Mouse (Mus musculus): ENCODE data around the gene Fnbp1.

Gene Fnbp1

DNA sequence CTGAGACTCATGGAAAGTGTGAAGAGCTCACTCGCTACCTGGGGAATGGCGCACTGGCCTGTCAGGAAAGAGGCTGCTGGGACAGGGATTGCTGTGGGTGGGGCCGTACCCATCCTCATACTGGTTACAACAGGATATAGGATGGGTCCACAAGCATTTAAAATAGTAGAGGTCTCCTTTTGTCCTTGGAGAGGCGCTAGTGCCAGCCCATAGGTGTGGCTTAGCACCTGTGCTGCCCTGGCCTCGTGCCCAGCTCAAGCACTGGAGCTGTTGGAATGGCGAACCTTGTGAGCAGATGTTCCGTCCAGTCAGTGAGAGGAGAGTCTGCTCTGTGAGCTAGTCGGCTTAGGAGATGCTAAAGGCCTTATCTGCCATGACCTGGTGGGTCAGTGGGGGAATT, 122.8 kb downstream of the Fnbp1 start:
- DNase-seq, result no peak

DNA sequence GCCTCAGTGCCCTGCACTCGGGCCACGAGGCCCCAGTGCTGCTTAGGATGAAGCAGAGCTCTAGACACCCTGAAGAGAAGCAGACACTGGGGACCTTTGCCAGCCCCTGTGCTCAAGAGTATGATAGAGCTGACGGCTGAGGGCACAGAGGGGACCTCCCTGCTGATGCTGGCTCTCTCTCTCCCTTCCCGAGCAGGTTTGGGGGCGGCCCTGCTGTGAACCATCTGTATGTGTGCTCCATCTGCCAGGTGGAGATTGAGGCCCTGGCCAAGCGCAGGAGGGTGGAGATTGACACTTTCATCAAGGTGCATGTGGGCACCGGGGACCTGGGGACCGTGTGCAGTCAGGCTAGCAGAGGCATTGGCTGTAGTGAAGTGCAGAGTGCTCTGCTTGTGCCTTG, 123.3 kb downstream of the Fnbp1 start:
- DNase-seq, result no peak

DNA sequence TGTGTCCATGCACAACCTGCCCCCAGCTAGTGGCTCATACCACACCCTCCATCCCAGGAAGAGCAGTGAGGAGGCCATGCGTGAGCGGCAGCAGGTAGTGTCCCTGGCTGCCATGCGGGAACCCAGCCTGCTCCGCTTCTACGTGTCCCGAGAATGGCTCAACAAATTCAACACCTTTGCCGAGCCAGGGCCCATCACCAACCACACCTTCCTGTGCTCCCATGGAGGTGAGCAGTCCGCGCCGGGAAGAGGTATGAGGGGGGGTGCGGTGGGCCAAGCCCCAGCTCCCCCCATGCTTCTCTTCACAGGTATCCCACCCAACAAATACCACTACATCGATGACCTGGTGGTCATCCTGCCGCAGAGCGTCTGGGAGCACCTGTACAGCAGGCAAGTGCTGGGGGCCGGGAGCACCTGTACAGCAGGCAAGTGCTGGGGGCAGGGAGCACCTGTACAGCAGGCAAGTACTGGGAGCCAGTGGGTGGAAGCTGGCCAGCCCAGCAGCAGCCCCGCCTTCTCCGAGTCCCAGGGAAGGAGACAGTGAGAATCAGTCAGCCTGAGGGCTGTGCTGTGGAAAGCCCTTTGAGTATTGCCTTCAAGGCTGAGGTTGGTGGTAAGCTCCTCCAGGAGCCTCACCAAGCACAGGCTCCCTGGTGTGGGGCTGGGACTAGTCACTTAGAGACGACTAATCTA, 124.0 kb downstream of the Fnbp1 start:
- DNase-seq, result no peak

DNA sequence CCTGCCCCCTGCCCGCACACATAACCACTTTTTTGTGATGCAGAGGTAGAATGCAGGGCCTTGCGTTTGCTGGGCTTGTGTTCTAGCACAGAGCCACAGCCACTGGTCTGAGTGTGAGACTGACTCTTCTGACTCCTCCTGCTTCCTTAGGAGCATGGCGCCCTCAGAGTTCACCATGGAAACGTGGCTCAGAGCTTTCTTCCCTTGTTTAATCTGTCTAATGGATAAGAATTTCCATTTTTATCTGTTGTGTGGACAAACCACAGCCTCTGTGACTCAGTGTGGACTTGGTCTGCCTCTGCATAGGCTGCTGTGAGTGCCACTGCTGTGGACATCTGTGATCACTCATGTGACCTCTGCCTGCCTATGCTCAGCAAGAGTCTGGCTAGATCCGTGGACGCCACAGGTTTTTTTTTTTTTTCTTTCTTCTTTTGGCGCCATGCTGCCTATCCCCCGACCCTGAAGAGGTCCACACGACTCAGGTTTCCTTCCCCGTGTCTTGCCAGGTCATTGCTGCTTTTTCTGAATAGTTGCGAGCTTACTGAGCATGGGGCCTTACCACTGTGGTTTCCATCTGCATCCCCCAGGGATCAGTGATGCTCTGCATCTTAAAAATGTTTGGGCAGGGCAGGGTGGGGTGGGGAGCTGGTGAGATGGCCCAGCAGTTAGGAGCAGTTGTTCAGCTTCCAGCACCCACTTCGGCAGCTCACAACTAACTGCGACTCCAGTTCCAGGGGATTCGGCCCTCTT, 128.3 kb downstream of the Fnbp1 start:
- no peak for DNase-seq

DNA sequence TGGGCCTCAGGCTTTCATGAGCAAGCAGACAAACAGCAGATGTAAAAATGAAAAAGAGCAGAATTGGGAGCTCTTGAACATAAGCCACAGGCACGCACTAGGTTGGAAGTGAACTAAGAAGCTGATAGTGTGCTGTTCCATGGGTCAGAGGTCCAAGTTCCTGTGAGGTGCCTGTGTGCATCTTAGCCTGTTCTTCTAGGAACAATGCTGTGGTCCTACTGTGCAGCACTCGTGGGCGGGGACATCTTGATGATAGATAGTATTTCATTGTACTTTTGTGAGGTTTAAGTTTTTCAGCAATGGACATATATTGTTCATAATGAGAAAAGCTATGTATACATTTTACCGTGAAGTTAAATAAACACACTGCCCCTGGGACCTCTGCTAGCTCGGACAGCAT, 134.6 kb downstream of the Fnbp1 start:
- no peak for DNase-seq

DNA sequence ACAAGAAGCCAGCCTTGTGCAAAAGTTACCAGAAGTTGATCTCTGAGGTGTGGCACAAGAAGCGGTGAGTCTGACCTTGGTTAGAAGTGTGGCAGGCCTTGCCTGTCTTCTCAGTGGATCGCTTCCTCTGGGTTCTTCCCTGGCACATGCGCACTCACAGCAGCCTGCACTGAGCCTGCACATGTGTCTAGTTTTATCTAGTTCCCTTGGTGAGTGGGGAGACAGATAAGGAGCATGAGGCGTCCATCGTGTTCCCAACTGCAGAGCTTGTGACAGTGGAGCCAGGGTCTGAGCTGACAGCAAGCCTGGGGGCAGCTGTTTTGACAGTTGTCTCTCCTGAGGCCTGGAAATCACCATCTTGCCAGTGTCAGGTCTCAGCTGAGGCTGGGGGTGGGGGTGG, 135.4 kb downstream of the Fnbp1 start:
- no peak for DNase-seq

DNA sequence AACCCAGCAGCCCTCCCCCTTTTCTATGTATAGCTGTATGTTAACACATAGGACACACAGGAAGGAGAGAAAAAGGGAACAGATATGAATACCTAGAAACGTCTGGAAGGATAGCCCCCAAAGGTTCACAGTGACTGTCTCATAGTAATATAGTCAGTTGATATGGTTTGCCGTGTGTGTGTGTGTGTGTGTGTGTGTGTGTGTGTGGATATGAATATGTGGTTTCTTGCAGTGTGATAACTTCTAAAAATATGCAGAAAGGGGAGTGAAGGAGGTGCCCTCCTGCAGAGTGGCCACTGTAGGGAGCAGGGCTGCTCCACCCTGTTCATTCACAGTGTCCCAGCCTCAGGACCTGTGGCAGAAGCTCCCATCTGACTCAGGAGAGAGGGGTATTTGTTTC, 136.4 kb downstream of the Fnbp1 start:
- no peak for DNase-seq

DNA sequence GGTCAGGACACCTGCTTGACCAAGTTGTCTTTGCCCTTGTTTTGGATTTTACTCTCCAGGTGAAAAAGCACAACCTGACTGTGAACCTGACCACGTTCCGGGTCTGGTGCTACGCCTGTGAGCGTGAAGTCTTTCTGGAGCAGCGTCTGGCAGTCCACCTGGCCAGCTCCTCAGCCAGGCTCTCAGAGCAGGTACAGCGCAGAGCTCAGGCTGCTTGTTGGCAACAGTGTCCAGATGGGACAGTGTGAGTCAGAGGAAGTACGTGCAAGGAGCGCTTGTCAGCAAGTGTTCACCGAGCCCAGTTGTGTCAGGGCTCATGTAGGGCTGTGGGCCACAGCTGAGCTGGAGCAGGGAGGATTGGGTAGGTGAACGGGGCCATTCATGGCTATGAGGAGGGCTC, 139.0 kb downstream of the Fnbp1 start:
- DNase-seq, result no peak

DNA sequence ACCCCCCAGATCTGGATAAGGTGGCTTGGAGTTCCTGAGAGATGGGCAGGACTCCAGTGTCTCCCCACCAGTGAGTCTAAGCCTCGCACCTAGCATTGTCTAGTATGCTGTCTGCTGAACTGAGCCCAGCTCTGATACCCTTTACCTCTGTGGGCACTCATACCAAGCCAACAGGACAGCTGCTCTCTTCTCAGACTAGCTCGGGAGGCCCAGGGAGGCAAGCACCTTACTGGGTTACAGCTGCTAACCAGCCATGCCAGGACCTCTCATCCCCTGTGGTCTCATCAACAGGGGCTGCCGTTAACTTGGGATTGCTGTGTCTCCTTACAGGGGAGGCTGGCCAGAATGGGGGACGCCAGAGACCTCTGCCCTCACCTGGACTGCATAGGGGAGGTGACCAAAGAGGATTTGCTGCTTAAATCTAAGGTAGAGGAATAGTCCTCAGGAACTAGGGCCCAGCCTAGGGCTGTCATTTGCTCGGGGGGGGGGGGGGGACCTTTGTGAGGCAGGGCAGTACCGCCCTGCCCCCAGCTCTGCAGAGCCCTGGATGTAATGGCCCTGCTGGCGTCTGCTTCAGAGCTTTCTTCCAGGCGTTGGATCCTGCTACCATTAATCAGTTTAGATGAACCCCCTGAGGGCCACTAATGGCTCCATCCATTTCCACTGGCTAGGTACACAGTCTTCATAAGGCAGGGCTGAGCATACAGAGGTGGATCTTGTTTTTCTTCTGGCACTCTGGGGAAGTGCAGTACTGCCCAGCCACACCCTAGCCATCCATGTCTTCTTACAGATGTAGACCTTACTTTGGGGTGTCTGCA, 143.2 kb downstream of the Fnbp1 start:
- no peak for DNase-seq

DNA sequence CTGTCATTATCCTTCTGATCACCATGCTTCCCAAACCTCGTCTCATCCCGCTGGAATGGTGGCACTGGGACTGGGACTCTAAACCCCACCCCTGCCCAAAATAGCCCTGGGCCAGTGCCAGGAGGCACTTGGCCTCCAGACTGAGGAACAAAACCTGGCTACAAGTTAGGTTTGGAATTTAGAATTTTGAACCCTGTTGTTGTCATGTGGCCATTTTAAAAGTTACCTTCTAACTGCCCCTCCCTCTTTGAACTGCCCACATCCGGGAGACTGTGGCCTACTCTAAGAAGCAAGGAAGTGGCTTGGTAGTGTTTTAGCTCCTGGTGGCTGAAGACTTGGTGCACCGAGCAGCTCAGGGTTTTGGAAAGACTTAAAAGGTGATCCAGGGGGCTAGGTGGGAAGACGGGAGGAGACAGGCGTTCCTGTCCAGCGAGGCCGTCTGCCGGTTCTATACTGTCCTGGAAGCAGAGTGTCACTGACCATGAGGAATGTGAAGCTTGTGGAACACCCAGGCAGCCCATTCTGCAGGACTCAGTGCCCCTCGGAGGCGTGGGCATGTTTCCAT, 146.3 kb downstream of the Fnbp1 start:
- no peak for DNase-seq

DNA sequence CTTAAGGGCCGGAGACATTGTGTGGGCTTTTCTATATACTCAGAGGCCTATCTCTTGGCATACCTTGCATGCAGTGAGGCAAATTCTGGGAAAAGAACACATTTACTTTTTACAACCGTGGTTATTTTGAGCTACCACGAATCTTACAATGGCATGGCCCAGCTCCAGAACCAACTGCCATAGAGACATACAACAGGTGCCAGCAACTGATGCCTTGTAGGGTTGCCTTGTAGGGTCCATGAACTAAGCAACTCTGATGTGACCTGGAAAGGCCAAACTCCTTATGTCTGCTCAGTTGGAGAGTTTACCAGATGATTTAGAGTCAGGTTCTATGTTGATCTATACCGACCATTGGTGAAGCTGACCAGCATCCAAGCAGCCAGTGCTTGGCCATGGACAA, 147.0 kb downstream of the Fnbp1 start:
- no peak for DNase-seq

DNA sequence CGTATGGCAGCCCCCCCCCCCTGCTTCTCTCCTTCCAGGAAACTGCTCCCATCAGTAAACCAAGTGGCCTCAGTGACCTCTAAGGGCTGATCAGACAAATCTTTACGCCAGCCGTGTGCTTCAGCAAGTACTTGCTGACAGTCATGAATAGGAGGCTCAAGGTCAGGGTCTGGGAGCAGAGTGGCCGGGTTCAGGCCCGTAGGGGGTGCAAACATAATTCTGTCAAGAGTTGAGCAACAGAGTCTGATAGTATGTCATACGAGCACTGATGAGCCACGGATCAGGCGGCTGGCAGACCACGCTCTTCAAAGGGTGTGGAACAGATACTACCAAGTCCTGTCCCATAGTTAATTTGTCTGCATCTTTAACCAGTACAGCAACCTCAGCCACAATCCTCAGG, 151.6 kb downstream of the Fnbp1 start:
- DNase-seq, result no peak

DNA sequence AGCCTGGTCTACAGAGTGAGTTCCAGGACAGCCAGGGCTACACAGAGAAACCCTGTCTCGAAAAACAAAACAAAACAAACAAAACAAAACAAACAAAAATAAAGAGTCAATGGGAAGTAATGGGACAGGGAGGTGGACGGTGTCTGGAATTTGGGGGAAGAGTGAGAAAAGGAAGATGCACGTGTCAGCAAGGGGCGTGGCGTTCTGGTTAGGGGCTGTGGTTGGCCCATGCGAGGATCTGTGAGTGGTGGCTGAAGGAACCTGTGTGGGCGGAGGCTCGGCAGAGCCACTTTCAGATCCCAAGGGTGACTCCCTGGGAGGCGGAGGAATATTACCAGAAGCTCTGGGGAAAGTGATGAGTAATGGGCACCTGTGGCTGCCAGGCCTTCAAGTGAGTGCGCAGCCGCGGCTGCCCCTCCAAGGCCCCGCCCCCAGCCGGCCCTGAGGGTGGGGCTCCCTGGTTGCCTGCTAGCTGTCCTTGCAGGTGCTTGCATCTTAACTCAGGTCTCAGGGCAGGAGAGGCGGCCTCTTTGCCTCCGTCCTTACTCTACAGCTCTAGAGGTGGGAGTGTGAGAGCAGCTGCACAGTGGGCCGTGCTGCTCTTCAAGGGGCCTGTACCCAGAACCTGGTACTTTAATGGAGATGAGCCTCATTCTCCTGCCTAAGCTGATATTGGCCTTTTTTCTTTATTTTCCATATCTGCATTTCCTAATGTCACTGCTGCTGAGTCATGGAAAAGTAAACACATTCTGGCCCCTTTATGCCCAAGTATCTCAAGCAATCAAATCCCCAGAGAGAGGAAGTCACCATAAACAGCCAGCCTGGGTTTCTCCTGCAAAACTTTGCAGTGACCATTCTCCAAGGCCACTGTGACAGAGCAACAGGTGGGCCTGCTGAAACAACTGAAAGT, 156.4 kb downstream of the Fnbp1 start:
- no peak for DNase-seq

DNA sequence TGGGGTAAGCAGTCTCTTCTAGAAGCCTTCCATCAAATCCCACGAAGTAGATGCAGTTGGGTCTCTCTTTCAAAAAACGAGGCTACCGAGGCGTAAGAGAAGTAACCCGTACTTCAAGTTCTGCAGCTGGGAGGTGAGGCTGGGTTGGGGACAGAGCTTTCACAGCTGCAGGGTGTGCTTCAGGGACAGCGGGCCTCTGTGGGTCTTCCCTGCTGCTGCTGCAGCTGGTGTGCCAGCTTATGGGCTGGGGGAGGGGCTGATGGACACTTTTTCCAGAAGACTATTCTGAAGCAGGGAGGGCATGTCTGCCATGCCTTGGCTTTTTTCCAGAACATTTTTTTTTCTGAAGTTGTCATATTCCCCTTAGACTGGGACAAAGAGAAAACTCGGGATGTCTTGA, 158.8 kb downstream of the Fnbp1 start:
- DNase-seq, result no peak

DNA sequence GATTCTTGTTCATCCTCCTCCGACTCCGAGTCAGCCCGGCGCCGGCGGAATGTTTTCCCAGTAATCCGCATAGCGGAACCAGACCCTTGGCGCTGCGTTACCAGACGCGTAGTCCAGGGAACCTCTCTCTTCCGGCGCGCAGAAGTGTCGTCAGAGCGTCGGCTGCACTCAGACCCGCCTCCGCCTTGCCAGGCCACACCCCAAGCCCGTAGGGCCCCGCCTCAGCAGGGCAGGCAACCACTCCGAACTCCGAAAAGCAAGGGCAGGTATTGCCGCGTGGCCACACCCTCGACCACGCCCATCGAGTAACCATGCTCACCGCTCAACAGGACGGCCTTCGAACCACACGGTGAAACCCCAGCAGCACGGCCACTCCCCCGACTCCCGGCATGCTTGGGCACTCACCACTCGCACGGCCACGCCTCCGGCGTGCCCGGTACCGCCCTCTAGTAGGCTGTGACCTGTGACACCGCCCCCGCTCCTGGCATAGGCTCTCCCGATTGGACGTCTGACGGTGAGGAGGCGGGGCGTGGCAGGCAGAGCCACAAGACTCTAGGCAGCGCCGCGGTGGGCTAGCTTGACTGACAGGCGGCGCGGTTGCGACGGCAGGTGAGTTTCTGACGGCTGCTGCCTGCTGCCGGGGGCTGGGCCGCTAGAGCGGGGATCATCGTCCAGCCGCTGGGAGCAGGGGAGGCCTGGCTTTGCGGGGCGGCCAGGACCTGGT, 159.9 kb downstream of the Fnbp1 start, which contains the start of the genes BC005624 and Usp20:
Gene BC005624 (minus strand): TSS at position 412 of the 724 bp plus-strand sequence.
Gene Usp20 (plus strand): TSS at position 490 of the 724 bp plus-strand sequence.
- peak; percentile 100 for DNase-seq

Data from embryo, embryonic 11 days (tissue).